Mouse (Mus musculus): Measurements from ENCODE around the gene Cds2.
"Not testable (repeated sequence)": the region's sequence is repeated elsewhere in the genome, so short reads cannot be mapped to it uniquely, and the experiment has no call there.

The Cds2 gene

GRCm38 (mm10) chr2:132262879-132263398 is at the start of gene Cds2:
Gene Cds2 (plus strand): TSS chr2:132263148.
- peak; percentile 100 for DNase-seq (ENCODE audit: extremely low spot score, low spot score)

GRCm38 (mm10) chr2:132221611-132222073 is 41.3 kb upstream of the Cds2 start:
- DNase-seq (ENCODE audit: extremely low spot score, low spot score) = no peak

DNA sequence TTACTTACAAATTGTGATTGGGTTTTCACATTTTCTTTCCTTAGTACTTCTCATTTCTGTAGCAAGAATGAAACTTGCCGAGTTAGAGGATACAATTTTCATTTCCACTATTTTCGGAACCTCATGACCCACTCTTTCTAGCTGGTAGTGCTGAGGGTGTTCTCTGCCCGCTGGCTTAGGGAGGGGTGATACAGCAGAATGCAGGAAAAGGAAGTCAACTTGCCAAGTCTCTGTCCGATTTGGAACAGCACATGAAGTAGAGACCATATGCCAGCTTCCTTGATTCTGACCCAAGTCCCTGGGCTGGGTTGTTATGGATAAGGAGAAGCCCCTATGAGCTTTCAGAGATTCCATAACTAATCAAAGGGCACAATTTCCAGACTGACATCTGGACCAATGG is 38.6 kb upstream of the Cds2 start:
- no peak for DNase-seq (ENCODE audit: extremely low spot score, low spot score)

- DNase-seq (ENCODE audit: extremely low spot score, low spot score) = no peak
Observed at GRCm38 (mm10) chr2:132232413-132232945, 30.5 kb upstream of the Cds2 start.

- no peak for DNase-seq (ENCODE audit: extremely low spot score, low spot score)
Observed at GRCm38 (mm10) chr2:132233985-132234765, 28.8 kb upstream of the Cds2 start.

- no peak for DNase-seq (ENCODE audit: extremely low spot score, low spot score)
Observed at GRCm38 (mm10) chr2:132235291-132235690, 27.7 kb upstream of the Cds2 start.

DNA sequence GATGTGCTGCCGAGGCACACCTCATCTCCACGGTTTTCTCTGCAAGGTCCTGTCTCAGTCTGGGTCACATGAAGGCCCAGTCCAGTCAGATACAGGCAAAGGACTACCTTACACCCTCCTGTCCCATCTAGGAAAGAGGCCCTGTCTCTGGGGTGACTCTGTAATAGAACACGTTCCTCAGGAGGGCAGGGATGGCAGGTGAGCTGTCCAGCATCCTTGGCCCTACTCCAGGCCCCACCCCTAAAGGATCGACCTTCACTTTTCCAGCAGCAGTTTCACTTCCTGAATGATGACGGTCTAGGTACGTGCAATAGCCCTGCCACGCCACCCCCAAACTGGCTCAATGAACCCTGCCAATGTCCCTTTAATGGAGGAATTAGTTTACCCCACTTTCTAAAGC is 27.0 kb upstream of the Cds2 start:
- no peak for DNase-seq (ENCODE audit: extremely low spot score, low spot score)

- not testable (repeated sequence) for DNase-seq (ENCODE audit: extremely low spot score, low spot score)
Observed at GRCm38 (mm10) chr2:132239434-132239833, 23.5 kb upstream of the Cds2 start.

DNA sequence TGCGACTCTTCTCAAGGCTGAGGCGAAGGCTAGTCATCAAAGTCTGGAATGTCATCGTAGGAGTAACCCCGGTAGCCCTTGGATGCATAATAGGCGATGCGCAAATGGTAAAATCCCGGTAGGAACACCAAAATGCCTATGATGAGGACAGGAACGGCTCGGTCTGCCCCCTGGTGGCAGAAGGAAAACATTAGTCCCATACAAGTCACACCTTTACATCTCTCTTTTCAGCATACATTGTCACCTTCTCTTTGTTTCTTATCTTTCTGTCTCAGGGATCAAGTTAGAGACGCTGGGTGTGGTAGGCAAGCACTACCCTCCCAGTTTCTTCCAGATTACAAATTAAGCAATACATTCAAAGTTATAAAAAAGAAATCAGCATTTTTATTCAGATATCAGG is 22.5 kb upstream of the Cds2 start:
- peak; percentile 42 for DNase-seq (ENCODE audit: extremely low spot score, low spot score)

GRCm38 (mm10) chr2:132243370-132243769 is 19.6 kb upstream of the Cds2 start:
- no peak for DNase-seq (ENCODE audit: extremely low spot score, low spot score)

DNA sequence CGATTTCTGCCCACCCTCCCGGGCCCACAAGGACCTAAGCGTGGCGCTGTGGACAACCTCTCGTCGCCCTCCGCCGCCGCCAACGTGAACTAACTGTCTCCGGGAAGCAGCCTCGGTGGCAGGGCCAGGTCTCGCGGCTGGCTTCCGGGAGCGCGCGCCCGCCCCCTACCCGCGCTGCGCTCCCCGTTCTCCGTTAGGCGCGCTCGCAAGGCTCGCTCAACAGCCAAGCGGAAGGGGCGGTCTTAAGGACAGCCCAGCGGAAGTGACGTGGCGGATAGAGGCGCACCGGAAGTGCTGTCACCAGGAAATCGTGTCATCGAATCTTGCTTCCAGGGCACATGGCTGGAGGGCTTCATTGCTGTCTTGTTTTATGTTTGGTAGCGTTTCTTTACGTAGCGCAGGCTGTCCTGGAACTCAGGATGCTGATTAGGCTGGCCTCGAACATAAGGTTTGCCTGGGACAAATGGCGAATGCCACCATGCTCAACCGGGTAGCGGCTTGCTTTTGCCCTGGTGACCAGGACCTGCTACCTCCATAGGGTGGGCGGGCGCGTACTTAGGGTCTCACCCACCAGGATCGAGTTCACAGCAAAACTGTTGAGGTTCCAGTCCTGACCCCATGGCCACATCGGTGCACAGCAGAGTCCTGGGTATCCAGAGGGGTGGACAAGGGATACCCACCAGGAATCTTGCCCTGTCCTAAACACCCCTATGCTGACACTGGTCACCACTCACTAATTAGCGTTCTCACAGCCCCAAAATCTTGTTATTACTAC is 15.2 kb upstream of the Cds2 start, which contains the start of gene Tmem230:
Gene Tmem230, minus strand, starts transcription at position 269 of the 775 bp plus-strand sequence.
- DNase-seq (ENCODE audit: extremely low spot score, low spot score) = peak; percentile 96

DNA sequence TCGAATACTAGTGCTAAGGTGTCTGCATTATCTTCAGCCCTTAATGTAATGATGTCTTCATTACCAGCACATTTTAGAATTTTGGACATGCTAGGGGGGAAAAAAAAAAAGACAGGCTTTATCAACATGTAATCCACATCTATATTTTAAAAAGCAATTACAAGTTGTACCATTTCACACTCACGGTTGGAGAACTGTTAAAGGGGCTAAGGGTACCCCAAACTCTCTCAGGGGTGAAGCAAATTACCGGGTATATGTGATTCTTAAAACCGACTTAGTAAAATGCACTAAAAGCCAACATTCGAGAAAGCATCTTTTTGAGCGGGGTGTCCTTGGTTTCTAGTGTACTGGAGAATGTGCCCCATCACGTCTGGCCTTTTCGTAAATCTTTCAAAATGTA is 11.0 kb upstream of the Cds2 start:
- DNase-seq (ENCODE audit: extremely low spot score, low spot score) = no peak

DNA sequence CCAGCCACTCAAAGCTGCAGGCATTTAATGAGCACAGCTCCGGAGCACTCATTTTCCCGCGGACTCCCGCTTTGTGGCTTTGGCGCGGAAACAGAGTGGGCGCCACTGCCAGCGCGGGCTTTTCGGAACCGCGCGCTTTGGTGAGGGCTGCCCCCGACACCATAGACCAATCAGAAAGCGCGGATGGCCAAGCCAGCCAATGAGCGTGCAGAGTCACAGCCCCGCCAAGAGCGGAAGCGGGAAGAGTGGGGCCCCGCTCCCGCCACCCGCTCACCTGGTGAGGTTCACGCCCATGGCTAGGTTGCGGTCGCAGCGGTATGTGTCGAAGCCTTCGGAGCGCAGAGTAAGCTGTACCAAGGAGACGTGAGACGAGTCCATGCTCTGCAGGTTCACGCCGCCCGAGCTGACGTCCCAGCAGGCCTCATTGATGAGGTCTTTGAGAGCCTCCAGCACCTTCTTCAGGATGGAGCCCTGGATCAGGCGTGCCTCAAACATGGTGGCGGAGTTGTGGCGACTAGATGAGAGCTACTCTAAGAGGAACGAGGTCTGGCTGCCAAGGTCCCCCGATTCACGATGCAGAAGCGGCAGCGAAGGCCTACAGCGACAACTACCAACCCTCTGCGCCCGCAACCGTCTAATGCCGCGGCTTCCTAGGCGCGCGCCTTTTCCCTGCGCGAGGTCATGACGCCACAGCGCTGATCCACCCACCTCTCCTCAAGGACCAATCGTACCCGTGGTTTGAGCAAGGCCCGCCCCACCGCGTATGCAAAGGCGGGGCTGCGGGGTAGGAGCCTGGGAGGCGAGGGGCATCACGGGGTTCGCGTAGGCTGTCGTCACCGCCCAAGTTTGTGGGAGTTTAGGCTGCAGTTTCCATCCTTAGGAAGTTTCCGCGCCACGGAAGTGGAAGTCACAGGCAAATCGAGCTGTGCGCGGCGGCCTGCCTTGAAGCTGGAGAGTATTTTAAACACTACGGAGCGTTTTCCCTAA is 10.1 kb upstream of the Cds2 start, which contains the start of gene Pcna:
Gene Pcna, minus strand, starts transcription at position 773 of the 987 bp plus-strand sequence.
- DNase-seq (ENCODE audit: extremely low spot score, low spot score) = peak; percentile 95

GRCm38 (mm10) chr2:132253603-132254002 is 9.3 kb upstream of the Cds2 start:
- DNase-seq (ENCODE audit: extremely low spot score, low spot score) = no peak

- no peak for DNase-seq (ENCODE audit: extremely low spot score, low spot score)
Observed at GRCm38 (mm10) chr2:132257350-132258068, 5.4 kb upstream of the Cds2 start.

- DNase-seq (ENCODE audit: extremely low spot score, low spot score) = no peak
Observed at GRCm38 (mm10) chr2:132260601-132261000, 2.3 kb upstream of the Cds2 start.

DNA sequence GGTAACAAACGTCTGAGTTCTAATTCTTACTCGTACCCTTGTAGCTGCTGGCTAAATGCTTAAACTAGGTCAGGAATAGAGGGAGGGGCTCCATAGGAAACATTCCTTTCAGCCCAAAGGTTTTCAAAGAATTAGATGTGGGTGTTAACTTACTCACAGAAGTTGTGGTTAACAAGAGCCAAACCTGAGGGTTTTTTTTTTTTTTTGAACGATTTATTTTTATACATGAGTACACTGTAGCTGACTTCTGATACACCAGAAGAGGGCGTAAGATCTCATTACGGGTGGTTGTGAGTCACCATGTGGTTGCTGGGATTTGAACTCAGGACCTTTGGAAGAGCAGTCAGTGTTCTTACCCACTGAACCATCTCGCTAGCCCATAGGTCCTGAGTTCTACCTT is 773 bp upstream of the Cds2 start:
- DNase-seq (ENCODE audit: extremely low spot score, low spot score) = no peak

DNA sequence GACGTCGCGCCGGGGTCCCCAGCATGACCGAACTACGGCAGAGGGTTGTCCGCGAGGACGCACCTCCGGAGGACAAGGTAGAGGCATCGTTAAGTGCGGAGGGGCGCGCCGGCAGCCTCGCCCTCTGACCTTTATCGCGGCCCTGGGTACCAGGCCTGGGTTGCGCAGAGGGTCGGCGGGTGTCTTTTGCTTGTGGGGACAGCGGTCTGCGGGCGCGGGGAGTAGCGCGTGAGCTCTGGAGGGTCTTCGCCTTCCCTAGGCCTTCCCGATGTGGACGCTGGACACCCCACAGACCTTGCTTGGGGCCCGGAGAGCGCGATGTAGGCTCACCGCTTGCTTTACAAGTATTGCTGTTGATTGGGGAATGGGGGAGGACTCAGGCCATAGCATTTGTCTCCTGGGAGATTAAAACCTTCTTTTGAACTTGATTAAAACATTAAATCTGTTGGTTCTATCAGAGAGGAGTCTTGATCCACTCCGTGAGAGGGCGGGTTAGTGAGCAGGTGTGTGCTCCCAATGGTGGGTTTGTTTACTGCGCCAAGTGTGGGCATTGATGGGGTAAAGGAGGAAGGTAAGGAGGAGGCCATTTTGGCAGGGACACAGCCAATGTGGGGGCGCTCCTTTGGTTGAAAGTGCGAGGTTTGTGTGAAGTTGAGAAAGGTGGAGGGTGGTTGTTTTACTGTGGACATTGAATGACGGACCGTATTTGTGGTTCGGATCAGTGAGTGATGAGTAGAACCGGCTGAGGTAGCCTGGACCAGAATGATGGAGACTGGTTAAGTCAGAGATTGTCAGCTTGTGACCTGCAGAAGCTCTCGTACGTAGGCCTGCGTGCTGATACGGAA is 695 bp downstream of the Cds2 start:
- DNase-seq (ENCODE audit: extremely low spot score, low spot score) = peak; percentile 47

DNA sequence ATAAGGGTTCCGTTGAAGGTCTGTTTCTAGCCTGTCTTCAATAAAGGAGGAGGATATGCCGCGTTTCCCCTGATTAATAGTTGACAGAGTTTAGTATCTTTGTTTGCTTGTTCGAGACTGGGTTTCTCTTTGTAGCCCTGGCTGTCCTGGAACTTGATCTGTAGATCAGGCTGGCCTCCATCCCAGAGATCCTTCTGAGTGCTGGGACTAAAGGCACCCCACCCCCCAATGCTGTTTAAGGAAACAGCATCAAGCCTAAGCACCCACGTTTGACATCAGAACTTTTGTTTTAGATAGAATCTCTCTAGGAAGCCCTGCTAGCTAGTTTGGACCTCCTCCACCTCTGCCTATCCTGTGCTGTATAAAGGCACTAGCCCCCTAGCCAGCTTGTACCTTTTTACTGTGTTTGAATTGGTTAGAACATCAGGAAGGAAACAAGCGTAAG is 1.3 kb downstream of the Cds2 start:
- no peak for DNase-seq (ENCODE audit: extremely low spot score, low spot score)
